In genomic region chr10:67880692-67881091, GRCm38 (mm10) we compare ENCODE assay signal across 23 mouse cellular contexts. TPM values are rescaled to one million over a fixed set of nuclear protein-coding genes. Genes with fewer than 3 reads are reported as not detected.
A peak's percentile ranks its signal among the peaks of the same experiment; 100 is the strongest.
DNase-seq lines count a peak whose midpoint lies in the region; ATAC-seq lines count a peak whose summit lies in the region.
"Had no signal": no experiment of that assay in that cellular context is flagged by ENCODE, and none has a peak within 500 bp of the region (broad histone marks: within the 10 kb centered on the region; RNA-seq: fewer than 3 reads in every experiment).

No protein-coding gene starts in this region.

- no peak overlapping the region for H3K9ac ChIP-seq in embryonic facial prominence, embryonic 14.5 days (ENCODE audit: low read depth, low read length)
- H3K9ac ChIP-seq: embryonic facial prominence, embryonic 13.5 days; forebrain, embryonic 13.5 days; forebrain, embryonic 15.5 days; forebrain, postnatal 0 days had no signal

- peak; percentile 48 for DNase-seq in embryonic facial prominence, embryonic 14.5 days (ENCODE audit: low spot score)
- DNase-seq in embryonic facial prominence, embryonic 10.5 days (ENCODE audit: low spot score): no peak
- DNase-seq in heart, adult 11 months: peak; percentile 14
- DNase-seq in heart, postnatal 36 days: no peak
- DNase-seq in brain, adult 2 months (ENCODE audit: low read depth, low spot score): peak; percentile 47
- DNase-seq: adrenal gland, adult 8-10 months; adrenal gland, postnatal 14 days; adrenal gland, postnatal 36 days; B cell, adult 2 months; cerebellum, adult 11 months; cerebellum, adult 18-20 months; cerebellum, adult 8-10 months; cerebellum, adult 9-11 months; cerebellum, postnatal 14 days; forebrain, postnatal 0 days had no signal

- H3K9me3 ChIP-seq in embryonic facial prominence, embryonic 14.5 days (ENCODE audit: control insufficient read depth, low read length): no peaks in the 10 kb centered on the region
- H3K9me3 ChIP-seq in embryonic facial prominence, embryonic 10.5 days: no peaks in the 10 kb centered on the region
- H3K9me3 ChIP-seq: embryonic facial prominence, embryonic 13.5 days; forebrain, embryonic 13.5 days; forebrain, embryonic 15.5 days had no signal

- ATAC-seq in embryonic facial prominence, embryonic 14.5 days (ENCODE audit: low read depth): no peak
- ATAC-seq: activated CD4-positive, CD25-positive, alpha-beta regulatory T cell, adult 4 months; CD4-positive, CD25-positive, alpha-beta regulatory T cell, adult 4 months; forebrain, embryonic 13.5 days; forebrain, embryonic 15.5 days; forebrain, postnatal 0 days; Patski had no signal

- intact Hi-C loops in heart, postnatal 36 days (cut with DNase I): no loop called here

- H3K4me1 ChIP-seq in embryonic facial prominence, embryonic 14.5 days (ENCODE audit: control insufficient read depth, insufficient read depth, low read length): 0 out of 2 replicates have a peak, but pooled peaks cover 5% of the 10 kb centered on the region
- H3K4me1 ChIP-seq in embryonic facial prominence, embryonic 10.5 days: no peaks in the 10 kb centered on the region
- H3K4me1 ChIP-seq: embryonic facial prominence, embryonic 13.5 days; forebrain, embryonic 13.5 days; forebrain, embryonic 15.5 days had no signal

- no peak overlapping the region for H3K27ac ChIP-seq in embryonic facial prominence, embryonic 14.5 days (replicated peaks; ENCODE audit: low read depth, low read length)
- no peak overlapping the region for H3K27ac ChIP-seq in embryonic facial prominence, embryonic 10.5 days (replicated peaks)
- H3K27ac ChIP-seq: embryonic facial prominence, embryonic 13.5 days; forebrain, embryonic 13.5 days; forebrain, embryonic 15.5 days had no signal

- H3K4me3 ChIP-seq in embryonic facial prominence, embryonic 14.5 days (ENCODE audit: low read depth, low read length): no peak overlapping the region
- H3K4me3 ChIP-seq in embryonic facial prominence, embryonic 10.5 days: no peak overlapping the region
- H3K4me3 ChIP-seq: embryonic facial prominence, embryonic 13.5 days; forebrain, embryonic 13.5 days; forebrain, embryonic 15.5 days had no signal

- H3K27me3 ChIP-seq in embryonic facial prominence, embryonic 14.5 days (replicated peaks; ENCODE audit: control insufficient read depth, insufficient read depth, low read length): no peaks in the 10 kb centered on the region
- H3K27me3 ChIP-seq in embryonic facial prominence, embryonic 10.5 days (replicated peaks; ENCODE audit: low read depth, poor library complexity, severe bottlenecking): no peaks in the 10 kb centered on the region
- H3K27me3 ChIP-seq: CH12.LX; embryonic facial prominence, embryonic 13.5 days; forebrain, embryonic 13.5 days; forebrain, embryonic 15.5 days; Patski had no signal

- no peak overlapping the region for H3K4me2 ChIP-seq in embryonic facial prominence, embryonic 14.5 days (ENCODE audit: low read depth, low read length)
- H3K4me2 ChIP-seq: embryonic facial prominence, embryonic 13.5 days; forebrain, embryonic 13.5 days; forebrain, embryonic 15.5 days had no signal

- 67% methylated on average over 4 of the region's 4 CpGs for WGBS in embryonic facial prominence, embryonic 14.5 days
- WGBS in embryonic facial prominence, embryonic 10.5 days: 92% methylated on average over 4 of the region's 4 CpGs

- H3K36me3 ChIP-seq in embryonic facial prominence, embryonic 14.5 days (ENCODE audit: control insufficient read depth, insufficient read depth, low read length): no peaks in the 10 kb centered on the region
- H3K36me3 ChIP-seq in embryonic facial prominence, embryonic 10.5 days (replicated peaks): no peaks in the 10 kb centered on the region
- H3K36me3 ChIP-seq: embryonic facial prominence, embryonic 13.5 days; forebrain, embryonic 15.5 days; G1E had no signal

RNA-seq across cellular contexts. Expression of gene Zfp365, which starts 31.8 kb away (rescaled TPM):
- polyA plus RNA-seq in embryonic facial prominence, embryonic 14.5 days (2014; fragmentation: Nextera tagmentation; extraction: Ambion mirVana): 1.8 and 1.9 TPM in 2 replicates
- 2.1 and 2.2 TPM in 2 replicates for polyA plus RNA-seq in embryonic facial prominence, embryonic 10.5 days (2016; fragmentation: Nextera tagmentation; extraction: Ambion mirVana)
- total RNA-seq in heart, postnatal 36 days (2021): under 1 TPM; 0.49 to 0.56 TPM
- polyA plus RNA-seq: G1E had no signal

Comparison
In these comparisons a context has a peak if more than half of its experiments do, and no peak if none do; other contexts are left out.
1. DNase-seq: peak in embryonic facial prominence, embryonic 14.5 days (single experiment), heart, adult 11 months (single experiment) and brain, adult 2 months (single experiment); none in embryonic facial prominence, embryonic 10.5 days (single experiment) and heart, postnatal 36 days (0 of 2).